Mouse (Mus musculus): Measurements from ENCODE around the gene Ehbp1. TPM values are rescaled to one million over a fixed set of nuclear protein-coding genes. Genes with fewer than 3 reads are reported as not detected.
A peak's percentile ranks its signal among the peaks of the same experiment; 100 is the strongest.

Ehbp1 gene
- polyA plus RNA-seq, 1 experiment from 2014 or later, result 13.6 TPM

DNA sequence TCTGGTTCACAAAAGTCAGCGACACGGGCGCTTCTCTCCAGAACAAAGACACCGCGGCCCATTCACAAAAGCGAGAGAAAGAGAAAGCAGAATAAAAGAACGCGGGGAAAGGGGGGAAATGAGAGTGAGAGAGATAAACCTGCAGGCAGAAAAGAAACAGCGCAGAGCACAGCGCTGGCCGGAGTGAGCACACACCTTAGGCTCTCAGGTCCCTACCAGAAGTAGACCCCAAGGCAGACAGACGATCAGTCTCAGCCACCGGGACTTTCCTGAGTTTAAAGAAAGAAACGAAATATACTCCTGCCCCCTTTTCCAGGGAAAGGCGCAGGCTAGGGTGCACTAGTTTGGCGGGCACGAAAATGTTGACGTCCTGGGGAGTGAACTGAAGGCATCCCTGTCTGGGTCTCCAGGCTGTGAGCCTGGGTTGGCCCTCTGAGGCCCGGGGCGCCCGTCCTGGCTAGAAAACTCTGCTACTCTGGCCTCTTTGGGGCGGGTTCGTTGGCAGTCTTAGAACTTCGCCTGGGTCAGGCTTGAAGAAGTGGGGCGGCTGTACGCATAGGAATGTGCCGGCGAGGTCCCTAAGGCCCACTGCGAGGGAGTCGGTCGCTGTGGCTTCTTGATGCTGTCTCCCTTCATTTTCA lies 338.6 kb downstream of the Ehbp1 start:
- Histone ChIP-seq H3K9me3 (no peaks in the 10 kb centered on the region), H3K9ac (no peak overlapping the region), H3K4me2 (replicated peaks) (peak overlapping the region; percentile 44), H3K27ac (no peak overlapping the region), H3K36me3 (no peaks in the 10 kb centered on the region), H3K27me3 (peaks cover 87% of the 10 kb centered on the region), H3K4me1 (peaks cover 48% of the 10 kb centered on the region), H3K4me3 (peak overlapping the region; percentile 56)
- ATAC-seq (ENCODE audit: low FRiP score, low read depth), result no peak
- WGBS, result under 1% methylated on average over 31 of the region's 31 CpGs

DNA sequence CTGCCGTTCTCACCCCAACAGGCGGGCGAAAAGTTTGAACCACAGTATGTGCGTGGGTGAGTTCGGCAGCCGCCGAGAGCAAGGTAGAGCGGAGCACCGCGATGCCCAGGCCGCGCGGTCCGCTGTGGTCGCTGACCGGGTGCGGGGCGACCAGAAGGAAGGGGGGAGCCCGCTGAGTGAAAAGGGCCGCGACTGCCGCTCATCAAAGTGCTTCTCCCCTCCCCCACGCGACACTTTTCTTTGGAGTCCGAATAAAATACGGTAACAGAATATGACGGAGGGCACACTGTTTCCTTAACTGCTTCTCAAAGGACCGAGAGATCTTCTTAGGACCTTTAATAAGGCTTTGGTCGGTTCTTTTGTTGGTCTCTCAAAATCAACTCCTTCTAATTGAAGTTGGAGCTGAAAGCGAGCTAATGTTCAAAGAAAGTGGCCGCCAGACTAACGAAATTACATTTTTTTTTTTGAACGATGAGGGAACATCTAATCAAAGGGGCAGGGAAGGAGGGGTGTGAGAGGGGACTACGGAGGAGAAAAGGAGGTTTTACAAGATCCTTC lies 339.2 kb downstream of the Ehbp1 start, which contains the start of gene Otx1:
Gene Otx1 (minus strand): TSS at position 115 of the 558 bp plus-strand sequence.
- no peak for ATAC-seq (ENCODE audit: low FRiP score, low read depth)
- under 1% methylated on average over 34 of the region's 34 CpGs for WGBS
- peaks cover 87% of the 10 kb centered on the region for H3K27me3 ChIP-seq
- H3K9me3 ChIP-seq, result no peaks in the 10 kb centered on the region
- H3K27ac ChIP-seq, result no peak within 1 kb of the TSS
- no peaks in the 10 kb centered on the region for H3K36me3 ChIP-seq
- peaks cover 44% of the 10 kb centered on the region for H3K4me1 ChIP-seq
- H3K4me3 ChIP-seq, result peak within 1 kb of the TSS; percentile 56
- peak within 1 kb of the TSS; percentile 89 for H3K4me2 ChIP-seq (replicated peaks)
- peak within 1 kb of the TSS; percentile 63 for H3K9ac ChIP-seq

DNA sequence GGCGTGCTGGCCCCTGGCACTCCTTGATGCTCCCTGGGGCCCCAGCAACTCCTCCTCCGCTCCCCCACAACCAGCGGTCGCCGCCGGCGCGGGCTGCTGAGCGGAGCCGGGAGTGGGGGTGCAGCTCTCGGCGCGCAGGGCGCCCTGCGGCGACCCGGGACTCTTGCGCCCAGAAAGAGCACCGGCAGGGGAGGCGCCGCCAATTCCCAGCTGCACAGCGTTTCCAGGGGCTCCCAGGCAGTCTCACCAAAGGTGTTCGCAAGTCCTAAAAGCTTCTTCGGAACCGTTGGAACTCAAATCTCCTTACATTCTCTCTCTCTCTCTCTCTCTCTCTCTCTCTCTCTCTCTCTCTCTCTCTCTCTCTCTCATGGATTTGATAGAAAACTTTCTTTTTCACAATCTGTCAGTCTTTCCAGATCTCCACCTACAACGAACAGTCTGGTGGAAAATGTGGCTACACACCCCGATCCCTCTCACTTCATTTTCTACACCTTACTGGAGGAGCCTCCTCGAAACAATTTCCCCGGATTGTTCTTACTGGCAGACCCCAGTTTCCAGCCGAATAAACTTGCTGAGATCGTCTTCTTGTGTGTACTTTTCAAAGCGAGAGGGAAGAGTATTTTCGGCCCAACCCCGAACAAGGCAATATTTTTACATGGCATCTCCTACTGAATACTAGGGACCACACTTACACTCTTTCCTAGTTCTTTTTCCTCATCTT lies 339.9 kb downstream of the Ehbp1 start:
- H3K36me3 ChIP-seq, result no peaks in the 10 kb centered on the region
- H3K27me3 ChIP-seq, result peaks cover 87% of the 10 kb centered on the region
- peak overlapping the region; percentile 89 for H3K4me2 ChIP-seq (replicated peaks)
- ATAC-seq (ENCODE audit: low FRiP score, low read depth), result no peak; the same call in 1 of the 2 replicates
- peak overlapping the region; percentile 63 for H3K9ac ChIP-seq
- H3K4me1 ChIP-seq, result peaks cover 42% of the 10 kb centered on the region
- no peak overlapping the region for H3K27ac ChIP-seq
- under 1% methylated on average over 34 of the region's 34 CpGs for WGBS
- H3K9me3 ChIP-seq, result no peaks in the 10 kb centered on the region
- H3K4me3 ChIP-seq, result peak overlapping the region; percentile 56

DNA sequence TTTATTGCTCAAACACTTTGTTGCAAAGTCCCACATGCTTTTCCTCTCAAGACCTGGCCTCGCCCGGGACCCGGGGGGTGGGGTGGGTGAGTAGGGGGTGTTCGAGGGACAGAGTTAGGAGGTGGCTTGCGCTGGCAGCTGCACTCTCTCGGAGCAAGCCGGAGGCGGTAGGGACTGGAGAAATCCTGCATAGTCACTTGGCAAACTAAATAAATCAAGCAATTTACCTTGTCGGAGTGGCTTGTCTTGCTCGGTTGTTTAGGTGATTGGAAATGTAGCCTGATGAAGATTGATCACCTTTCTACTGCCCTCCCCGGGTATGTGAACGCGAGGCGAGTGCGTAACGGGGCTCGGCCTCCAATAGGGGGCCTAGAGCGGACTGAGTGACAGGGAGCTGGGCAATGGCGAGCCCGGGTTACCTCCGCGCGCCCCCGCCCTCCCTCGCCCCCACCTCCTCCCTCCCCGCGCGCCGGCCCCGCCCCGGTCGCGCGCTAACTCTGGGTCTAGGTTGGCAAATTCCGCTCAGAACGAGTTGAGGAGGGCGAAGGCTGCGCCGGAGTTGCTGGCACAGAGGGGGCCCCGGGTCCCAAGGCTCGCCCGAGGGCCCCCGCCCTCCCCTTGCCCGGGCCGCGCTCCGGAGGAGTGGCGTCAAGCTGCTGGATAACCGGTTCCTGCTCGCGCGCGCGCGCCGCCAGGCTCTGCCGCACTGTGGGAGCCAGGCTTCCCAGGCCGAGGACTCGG lies 340.6 kb downstream of the Ehbp1 start:
- H3K4me3 ChIP-seq, result peak overlapping the region; percentile 56
- ATAC-seq (ENCODE audit: low FRiP score, low read depth), result peak; percentile 84
- peaks cover 48% of the 10 kb centered on the region for H3K4me1 ChIP-seq
- H3K4me2 ChIP-seq (replicated peaks), result peak overlapping the region; percentile 89
- peak overlapping the region; percentile 63 for H3K9ac ChIP-seq
- no peak overlapping the region for H3K27ac ChIP-seq
- 1% methylated on average over 56 of the region's 59 CpGs for WGBS
- no peaks in the 10 kb centered on the region for H3K36me3 ChIP-seq
- H3K27me3 ChIP-seq, result peaks cover 87% of the 10 kb centered on the region
- no peaks in the 10 kb centered on the region for H3K9me3 ChIP-seq

DNA sequence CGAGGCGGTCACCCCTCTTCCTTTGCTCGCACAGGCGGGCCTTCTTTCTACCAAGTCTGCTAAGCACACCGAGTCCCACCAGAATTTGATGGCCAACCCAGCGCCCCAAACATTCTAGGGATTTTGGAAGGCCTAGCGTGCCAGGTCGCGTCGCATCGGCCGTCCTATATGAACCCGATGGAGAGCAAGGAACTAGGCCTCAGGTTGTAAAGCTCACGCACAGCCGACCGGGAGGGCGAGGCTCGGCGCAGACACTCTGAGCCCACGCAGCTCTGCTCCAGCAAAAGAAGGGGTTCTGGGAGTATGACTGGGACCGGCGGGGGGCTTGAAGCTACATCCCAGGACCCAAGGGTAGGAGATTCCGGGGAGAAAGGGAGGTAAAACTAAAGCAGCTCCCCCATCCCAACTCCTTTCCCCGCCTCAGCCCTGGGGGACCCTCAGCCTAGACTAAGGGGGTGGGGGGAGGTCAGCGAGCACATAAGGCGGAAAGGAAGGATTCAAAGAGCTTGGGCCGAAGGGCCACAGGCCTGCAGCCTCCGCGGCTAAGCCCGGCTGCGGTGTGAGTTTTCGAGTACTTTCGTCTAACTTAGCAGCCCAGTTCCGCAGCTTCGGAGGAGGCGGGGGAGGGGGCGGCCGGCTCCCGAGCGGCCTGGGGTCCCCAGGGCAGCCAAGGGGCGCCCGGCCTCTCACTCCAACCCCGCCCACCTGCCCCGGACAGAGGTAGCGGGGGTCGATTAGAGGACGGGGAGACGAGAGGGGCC lies 341.6 kb downstream of the Ehbp1 start:
- Histone ChIP-seq H3K4me1 (peaks cover 55% of the 10 kb centered on the region), H3K9ac (peak overlapping the region; percentile 59), H3K4me3 (peak overlapping the region; percentile 56), H3K9me3 (no peaks in the 10 kb centered on the region), H3K4me2 (replicated peaks) (peak overlapping the region; percentile 89), H3K27me3 (peaks cover 87% of the 10 kb centered on the region), H3K27ac (no peak overlapping the region), H3K36me3 (no peaks in the 10 kb centered on the region)
- no peak for ATAC-seq (ENCODE audit: low FRiP score, low read depth)
- WGBS, result 4% methylated on average over 39 of the region's 48 CpGs

DNA sequence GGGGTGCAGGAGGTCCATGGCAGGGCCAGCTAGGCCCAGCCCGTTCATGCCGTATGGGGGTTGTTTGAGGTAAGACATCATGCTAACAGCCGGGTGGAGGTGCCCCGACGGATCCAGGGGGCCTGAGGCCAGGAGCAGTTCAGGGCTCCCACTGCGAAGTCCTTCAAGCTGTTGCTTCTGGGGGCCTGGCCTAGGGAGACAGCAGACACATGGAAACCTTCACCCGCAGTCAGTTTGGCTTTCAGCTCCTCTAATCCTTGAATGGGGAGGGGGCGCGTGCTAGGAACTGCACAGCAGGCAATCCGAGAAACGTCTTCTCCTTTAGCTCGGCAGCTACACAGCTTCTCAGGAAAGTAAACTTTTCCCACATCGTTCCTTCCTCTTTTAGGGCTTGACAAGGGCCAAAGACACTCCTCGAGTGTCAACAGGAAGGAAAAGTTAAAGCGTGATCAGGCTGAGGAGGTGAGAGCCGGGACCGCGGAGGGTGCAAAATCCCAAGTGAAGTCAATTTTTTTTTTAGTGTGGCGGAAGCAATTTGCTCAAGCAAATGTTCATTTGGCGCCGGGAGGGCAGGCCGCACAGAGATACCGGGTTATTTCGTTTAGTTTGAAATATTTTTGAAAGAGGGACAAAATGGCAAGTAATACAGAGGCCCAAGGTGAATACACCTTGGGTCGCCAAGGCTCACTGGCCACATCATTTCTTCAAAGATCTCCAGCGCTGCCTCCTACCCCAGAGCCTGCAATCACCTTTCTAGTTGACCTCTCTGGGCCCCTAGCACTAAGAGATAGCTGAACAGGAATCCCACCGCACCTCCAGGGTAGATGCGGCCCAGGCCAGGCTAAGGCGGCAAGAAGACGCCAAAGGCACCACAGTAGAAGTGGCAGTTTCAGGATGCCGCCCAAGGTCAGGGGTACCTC lies 342.4 kb downstream of the Ehbp1 start:
- no peak overlapping the region for H3K27ac ChIP-seq
- WGBS, result 6% methylated on average over 31 of the region's 31 CpGs
- ATAC-seq (ENCODE audit: low FRiP score, low read depth), result no peak
- H3K4me2 ChIP-seq (replicated peaks), result peak overlapping the region; percentile 89
- peak overlapping the region; percentile 56 for H3K4me3 ChIP-seq
- no peaks in the 10 kb centered on the region for H3K36me3 ChIP-seq
- H3K9me3 ChIP-seq, result no peaks in the 10 kb centered on the region
- peaks cover 53% of the 10 kb centered on the region for H3K4me1 ChIP-seq
- H3K27me3 ChIP-seq, result peaks cover 86% of the 10 kb centered on the region
- 0 out of 2 replicates have a peak overlapping the region, but pooled peaks have one; percentile 59 for H3K9ac ChIP-seq

DNA sequence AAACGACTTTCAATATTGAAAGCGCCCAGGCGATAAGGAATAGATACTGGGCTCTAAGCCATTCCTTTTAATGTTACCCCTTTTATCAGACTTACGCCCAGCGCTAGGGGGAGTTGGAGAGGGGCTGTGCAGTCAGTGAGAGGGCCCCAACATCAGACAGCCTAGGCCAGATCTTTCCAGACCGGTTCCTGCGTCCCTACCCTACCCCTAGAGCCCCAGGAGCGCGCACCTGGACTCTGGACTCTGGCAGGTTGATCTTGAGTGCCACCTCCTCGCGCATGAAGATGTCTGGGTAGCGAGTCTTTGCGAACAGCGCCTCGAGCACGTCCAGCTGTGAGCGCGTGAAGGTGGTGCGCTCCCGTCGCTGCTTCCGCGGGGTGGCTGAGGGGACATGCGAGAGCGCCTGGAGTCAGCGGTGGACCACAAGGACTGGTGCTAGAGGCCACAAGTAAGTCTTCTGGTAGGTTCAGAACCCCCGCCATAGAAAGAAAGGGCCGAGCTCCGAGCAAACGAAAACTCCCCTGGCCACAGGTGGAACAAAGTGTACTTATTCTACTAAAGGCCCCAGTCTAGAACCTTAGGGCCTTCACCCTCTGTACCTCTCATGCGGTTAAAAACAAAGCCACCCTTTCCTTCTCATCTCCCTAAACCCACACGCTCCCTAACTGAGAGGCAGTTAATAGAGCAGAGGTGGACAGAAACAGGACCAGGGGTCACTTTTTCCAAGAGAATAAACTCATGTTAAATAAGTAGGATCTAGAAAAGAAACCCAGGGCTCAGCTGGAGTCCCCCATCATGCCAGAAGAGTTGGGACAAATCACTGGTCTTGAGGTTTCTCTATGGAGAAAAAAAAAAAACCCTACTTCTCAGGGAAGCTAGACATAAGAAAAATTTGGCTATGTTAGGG lies 343.7 kb downstream of the Ehbp1 start:
- Histone ChIP-seq H3K4me3 (peak overlapping the region; percentile 12; the same call in 1 of the 2 replicates), H3K9ac (no peak overlapping the region), H3K27ac (no peak overlapping the region), H3K4me1 (peaks cover 47% of the 10 kb centered on the region), H3K4me2 (replicated peaks) (0 out of 2 replicates have a peak overlapping the region, but pooled peaks have one; percentile 1), H3K36me3 (no peaks in the 10 kb centered on the region), H3K27me3 (peaks cover 85% of the 10 kb centered on the region), H3K9me3 (no peaks in the 10 kb centered on the region)
- 3% methylated on average over 32 of the region's 32 CpGs for WGBS
- no peak for ATAC-seq (ENCODE audit: low FRiP score, low read depth)

DNA sequence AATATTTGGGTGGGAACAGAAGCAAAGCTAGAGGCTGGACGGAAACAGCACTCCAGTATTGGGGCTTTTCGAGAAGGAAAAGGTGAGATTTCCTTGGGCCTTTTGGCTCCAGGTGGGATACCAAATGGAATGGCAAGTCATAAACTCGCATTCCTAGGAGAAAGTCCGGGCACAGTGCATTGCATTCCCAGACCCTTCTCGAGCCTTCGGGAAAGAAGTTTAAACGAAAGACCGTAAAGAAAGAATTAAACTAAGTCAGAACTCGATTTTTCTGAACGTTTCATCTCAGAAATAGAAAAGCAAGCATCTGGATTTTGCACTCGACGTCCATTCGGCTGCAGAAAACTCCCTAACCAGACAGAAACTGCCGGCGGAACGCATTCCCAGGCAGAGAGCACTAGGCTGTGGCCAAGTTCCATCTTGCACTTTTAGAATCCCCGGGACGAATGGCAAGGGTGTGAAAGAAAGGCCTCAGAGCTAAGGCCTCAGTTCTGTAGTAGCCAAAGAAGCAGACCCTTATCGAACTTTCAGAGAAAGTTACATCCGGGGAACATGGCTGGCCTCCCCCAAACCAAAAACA lies 344.4 kb downstream of the Ehbp1 start:
- WGBS, result 2% methylated on average over 20 of the region's 20 CpGs
- no peaks in the 10 kb centered on the region for H3K36me3 ChIP-seq
- no peak overlapping the region for H3K27ac ChIP-seq
- H3K9ac ChIP-seq, result no peak overlapping the region
- H3K4me3 ChIP-seq, result peak overlapping the region; percentile 32
- H3K4me1 ChIP-seq, result peaks cover 46% of the 10 kb centered on the region
- peaks cover 90% of the 10 kb centered on the region for H3K27me3 ChIP-seq
- ATAC-seq (ENCODE audit: low FRiP score, low read depth), result no peak
- H3K9me3 ChIP-seq, result no peaks in the 10 kb centered on the region
- H3K4me2 ChIP-seq (replicated peaks), result peak overlapping the region; percentile 57; the same call in 1 of the 2 replicates

DNA sequence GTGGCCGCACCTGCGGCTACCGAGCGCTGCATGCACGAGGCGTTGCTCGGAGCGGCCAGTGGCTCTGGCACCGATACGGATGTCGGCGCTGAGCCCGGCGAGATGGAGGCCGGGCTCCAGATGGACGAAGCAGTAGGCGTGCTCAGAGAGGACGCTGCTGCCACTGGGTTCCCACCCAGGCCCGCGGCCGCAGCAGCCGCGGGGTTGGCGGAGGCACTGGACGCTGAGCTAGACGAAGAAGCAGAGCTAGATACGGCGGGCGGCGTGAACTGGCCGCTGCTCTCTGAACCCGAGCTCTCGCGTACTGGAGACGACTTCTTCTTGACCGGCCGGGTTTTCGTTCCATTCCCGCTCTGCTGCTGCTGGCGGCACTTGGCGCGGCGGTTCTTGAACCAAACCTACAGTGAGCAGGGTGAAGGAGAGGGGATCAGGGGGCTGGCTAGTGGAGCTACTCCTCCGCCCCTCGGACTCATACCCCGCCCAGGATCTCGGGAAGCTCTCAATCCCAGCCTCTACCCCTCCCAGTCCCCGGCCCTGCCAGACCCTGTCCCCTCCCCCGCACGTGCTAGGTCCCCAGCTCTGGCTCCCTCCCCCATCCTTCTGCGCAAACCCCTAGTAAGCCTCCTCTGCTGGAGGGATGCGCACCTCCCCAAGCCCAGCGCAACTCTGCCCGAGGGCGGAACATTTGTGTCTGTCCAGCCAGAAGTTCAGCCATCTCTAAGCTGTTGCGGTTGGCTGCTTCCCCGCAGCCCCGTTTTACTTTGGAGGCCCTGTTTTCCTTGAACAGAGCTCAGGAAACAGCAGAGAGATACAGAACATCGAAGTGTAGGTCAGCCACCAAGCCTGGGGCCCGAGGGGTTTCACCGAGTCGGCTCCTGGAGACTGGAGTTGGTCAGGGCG lies 345.2 kb downstream of the Ehbp1 start:
- Histone ChIP-seq H3K36me3 (no peaks in the 10 kb centered on the region), H3K9ac (no peak overlapping the region), H3K9me3 (no peaks in the 10 kb centered on the region), H3K4me3 (peak overlapping the region; percentile 32), H3K27me3 (peaks cover 94% of the 10 kb centered on the region), H3K4me1 (peaks cover 39% of the 10 kb centered on the region), H3K27ac (no peak overlapping the region), H3K4me2 (replicated peaks) (peak overlapping the region; percentile 57)
- under 1% methylated on average over 62 of the region's 63 CpGs for WGBS
- ATAC-seq (ENCODE audit: low FRiP score, low read depth), result no peak

Measured in limb, embryonic 13.5 days (tissue).